Mouse (Mus musculus): ENCODE results near the gene Hspb2.

- TF ChIP-seq POLR2A (IDR thresholded peaks at IDR 0.05; ENCODE audit: low read depth, low read length) (no peak), CTCF (conservative IDR thresholded peaks at IDR 0.05; ENCODE audit: insufficient read depth, insufficient read length, low read depth, low read length) (no peak)
These were observed 44.6 kb upstream of the Hspb2 start for GRCm38 (mm10) chr9:50796776-50797175.
